ENCODE assay signal across 23 mouse cellular contexts in genomic region chr17:64108773-64109172, GRCm38 (mm10).
A peak's percentile ranks its signal among the peaks of the same experiment; 100 is the strongest.
DNase-seq lines count a peak whose midpoint lies in the region; ATAC-seq and TF ChIP-seq lines count a peak whose summit lies in the region.
"Had no signal": no experiment of that assay in that cellular context is flagged by ENCODE, and none has a peak within 500 bp of the region (broad histone marks: within the 10 kb centered on the region; RNA-seq: fewer than 3 reads in every experiment).

No protein-coding gene starts in this region.

- no peaks in the 10 kb centered on the region for H3K4me1 ChIP-seq in midbrain, embryonic 11.5 days (ENCODE audit: control insufficient read depth, insufficient read depth, low read length)
- peaks cover 6% of the 10 kb centered on the region for H3K4me1 ChIP-seq in midbrain, embryonic 15.5 days
- H3K4me1 ChIP-seq: embryonic facial prominence, embryonic 15.5 days; hindbrain, embryonic 12.5 days had no signal

- 89% methylated on average over 5 of the region's 5 CpGs for WGBS in midbrain, embryonic 11.5 days
- 97% methylated on average over 5 of the region's 5 CpGs for WGBS in midbrain, embryonic 15.5 days

- no peak overlapping the region for H3ac ChIP-seq in myocyte (ENCODE audit: control insufficient read depth, insufficient read length)

- H3K27ac ChIP-seq in midbrain, embryonic 11.5 days (ENCODE audit: low read depth, low read length), result no peak overlapping the region
- H3K27ac ChIP-seq in midbrain, embryonic 15.5 days, result no peak overlapping the region
- H3K27ac ChIP-seq: embryonic facial prominence, embryonic 12.5 days; embryonic facial prominence, embryonic 15.5 days; gastrocnemius, adult 2 months; hindbrain, embryonic 12.5 days had no signal

- no peak overlapping the region for H3K4me2 ChIP-seq in midbrain, embryonic 11.5 days
- H3K4me2 ChIP-seq in midbrain, embryonic 15.5 days, result no peak overlapping the region
- H3K4me2 ChIP-seq in myocyte (ENCODE audit: low read depth), result no peak overlapping the region
- H3K4me2 ChIP-seq: embryonic facial prominence, embryonic 12.5 days; embryonic facial prominence, embryonic 15.5 days; heart, embryonic 11.5 days; hindbrain, embryonic 12.5 days had no signal

- no peaks in the 10 kb centered on the region for H3K9me3 ChIP-seq in midbrain, embryonic 11.5 days (ENCODE audit: control insufficient read depth, low read length)
- H3K9me3 ChIP-seq in midbrain, embryonic 15.5 days, result no peaks in the 10 kb centered on the region
- H3K9me3 ChIP-seq: embryonic facial prominence, embryonic 12.5 days; embryonic facial prominence, embryonic 15.5 days; G1E; hindbrain, embryonic 12.5 days had no signal

- no peak overlapping the region for H3K9ac ChIP-seq in midbrain, embryonic 11.5 days (ENCODE audit: low read length)
- H3K9ac ChIP-seq in midbrain, embryonic 15.5 days, result no peak overlapping the region
- H3K9ac ChIP-seq: embryonic facial prominence, embryonic 12.5 days; embryonic facial prominence, embryonic 15.5 days; forebrain, postnatal 0 days; hindbrain, embryonic 12.5 days had no signal

- H3K79me2 ChIP-seq in myocyte (ENCODE audit: control insufficient read depth, insufficient read depth), result no peaks in the 10 kb centered on the region

- H3K4me3 ChIP-seq in midbrain, embryonic 11.5 days (ENCODE audit: low read depth, low read length), result no peak overlapping the region
- H3K4me3 ChIP-seq in midbrain, embryonic 15.5 days, result no peak overlapping the region
- H3K4me3 ChIP-seq in myocyte, result no peak overlapping the region
- H3K4me3 ChIP-seq: embryonic facial prominence, embryonic 12.5 days; embryonic facial prominence, embryonic 15.5 days; gastrocnemius, adult 2 months; hindbrain, embryonic 12.5 days had no signal

- TF ChIP-seq POLR2A in myocyte (IDR thresholded peaks at IDR 0.05; ENCODE audit: insufficient read length, low read depth), result no peak

- ATAC-seq in midbrain, embryonic 11.5 days (ENCODE audit: low FRiP score), result peak; percentile 24; the same call in 1 of the 2 replicates
- no peak for ATAC-seq in midbrain, embryonic 15.5 days (replicated peaks)
- ATAC-seq in megakaryocyte progenitor cell, adult 5-6 weeks (replicated peaks; ENCODE audit: poor library complexity), result no peak
- ATAC-seq: forebrain, embryonic 14.5 days; forebrain, postnatal 0 days; hindbrain, embryonic 16.5 days; inflammation-experienced regulatory T-cells, adult 6 months had no signal

- DNase-seq in midbrain, embryonic 11.5 days (ENCODE audit: low spot score, missing footprints), result no peak
- peak; percentile 14 for DNase-seq in 416B (ENCODE audit: low read depth)
- no peak for DNase-seq in urinary bladder, postnatal 14 days (ENCODE audit: low spot score)
- DNase-seq: adrenal gland, adult 2 months; adrenal gland, postnatal 14 days; cerebellum, adult 11 months; cerebellum, adult 9-11 months; forebrain, postnatal 0 days; gastrocnemius, adult 2 months; gastrocnemius, postnatal 14 days; heart, adult 11 months had no signal

- H3K27me3 ChIP-seq in midbrain, embryonic 11.5 days (ENCODE audit: control insufficient read depth, insufficient read depth, low read length), result no peaks in the 10 kb centered on the region
- no peaks in the 10 kb centered on the region for H3K27me3 ChIP-seq in midbrain, embryonic 15.5 days (replicated peaks)
- H3K27me3 ChIP-seq in myocyte (ENCODE audit: control insufficient read depth, insufficient read depth, insufficient read length), result no peaks in the 10 kb centered on the region
- H3K27me3 ChIP-seq: CH12.LX; embryonic facial prominence, embryonic 12.5 days; embryonic facial prominence, embryonic 15.5 days; hindbrain, embryonic 12.5 days had no signal

- no peaks in the 10 kb centered on the region for H3K36me3 ChIP-seq in midbrain, embryonic 11.5 days (ENCODE audit: control insufficient read depth, insufficient read depth, low read length)
- H3K36me3 ChIP-seq in midbrain, embryonic 15.5 days (replicated peaks), result no peaks in the 10 kb centered on the region
- H3K36me3 ChIP-seq in myocyte (ENCODE audit: control insufficient read depth, insufficient read depth), result no peaks in the 10 kb centered on the region
- H3K36me3 ChIP-seq: embryonic facial prominence, embryonic 12.5 days; embryonic facial prominence, embryonic 15.5 days; hindbrain, embryonic 12.5 days had no signal

TF ChIP-seq in myocyte, 11 proteins besides CTCF, POLR2A, EP300 and RAD21:
- TF ChIP-seq SRF (IDR thresholded peaks at IDR 0.05; ENCODE audit: control insufficient read depth, insufficient read length, low read depth) (no peak), MYOG (IDR thresholded peaks at IDR 0.05; ENCODE audit: control insufficient read depth in 1 of 3, insufficient read depth in 1 of 3, insufficient read length in 2 of 3, low read depth in 2 of 3) (no peak), USF1 (IDR thresholded peaks at IDR 0.05; ENCODE audit: low read depth) (peak; percentile 70)
